Mouse (Mus musculus): ENCODE results near the gene Cilp2. TPM values are rescaled to one million over a fixed set of nuclear protein-coding genes. Genes with fewer than 3 reads are reported as not detected.

Gene Cilp2
- polyA plus RNA-seq, 1 experiment from 2014 or later = 0.63 TPM

DNA sequence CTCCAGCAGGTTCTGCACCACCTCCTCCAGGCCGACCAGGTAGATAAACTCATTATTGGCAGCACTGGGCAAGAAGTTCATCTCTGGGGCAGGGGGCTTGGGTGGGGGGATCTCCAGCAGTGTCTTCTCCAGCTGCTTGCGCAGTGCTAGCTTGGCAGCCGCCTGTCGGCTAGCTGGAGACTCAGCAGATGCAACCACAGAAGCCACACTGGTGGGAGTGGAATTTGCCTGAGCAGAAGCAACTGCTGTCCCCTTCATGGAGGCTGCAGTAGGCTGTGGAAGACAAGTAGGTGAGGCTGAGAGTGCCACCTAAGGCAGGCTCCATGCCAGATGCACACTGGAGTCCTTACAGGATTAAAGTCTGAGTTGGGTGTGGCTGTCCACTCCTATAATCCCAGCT is 27.0 kb upstream of the Cilp2 start:
- WGBS = 78% methylated on average over 4 of the region's 4 CpGs
- H3K9me3 ChIP-seq = no peaks in the 10 kb centered on the region
- peaks cover 41% of the 10 kb centered on the region for H3K4me1 ChIP-seq
- H3K27ac ChIP-seq = peak overlapping the region; percentile 75
- H3K4me3 ChIP-seq = no peak overlapping the region
- H3K36me3 ChIP-seq = peaks cover 85% of the 10 kb centered on the region
- no peak for DNase-seq (ENCODE audit: low spot score)
- H3K27me3 ChIP-seq (ENCODE audit: insufficient read depth, poor library complexity, severe bottlenecking) = no peaks in the 10 kb centered on the region

- WGBS = 90% methylated on average over 12 of the region's 12 CpGs
- Histone ChIP-seq H3K27me3 (ENCODE audit: insufficient read depth, poor library complexity, severe bottlenecking) (no peaks in the 10 kb centered on the region), H3K4me3 (no peak overlapping the region), H3K4me1 (peaks cover 34% of the 10 kb centered on the region), H3K36me3 (peaks cover 99% of the 10 kb centered on the region), H3K27ac (no peak overlapping the region), H3K9me3 (no peaks in the 10 kb centered on the region)
- DNase-seq (ENCODE audit: low spot score) = no peak
Observed at GRCm38 (mm10) chr8:69912478-69913074, 25.1 kb upstream of the Cilp2 start.

DNA sequence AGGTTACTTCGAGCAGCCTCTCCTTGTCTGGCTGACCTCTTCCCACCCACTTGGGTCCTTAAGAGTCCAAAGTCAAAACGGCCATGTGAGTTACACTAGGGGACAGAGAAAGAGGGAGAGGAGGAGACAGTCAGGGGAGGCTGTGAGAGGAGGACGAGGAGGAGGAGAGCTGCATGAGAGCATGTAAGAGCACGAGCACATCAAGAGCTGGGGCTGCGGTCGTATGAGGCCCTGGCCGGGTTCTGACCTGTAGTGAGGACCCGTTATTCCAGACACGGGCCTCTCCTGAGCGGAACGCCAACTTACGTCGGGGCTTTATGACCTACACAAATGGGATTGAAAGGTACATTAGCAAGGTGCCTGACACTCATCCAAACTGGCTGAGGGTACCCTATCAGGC is 24.4 kb upstream of the Cilp2 start:
- Histone ChIP-seq H3K9me3 (no peaks in the 10 kb centered on the region), H3K36me3 (peaks cover 97% of the 10 kb centered on the region), H3K4me3 (no peak overlapping the region), H3K27me3 (ENCODE audit: insufficient read depth, poor library complexity, severe bottlenecking) (no peaks in the 10 kb centered on the region), H3K27ac (no peak overlapping the region), H3K4me1 (peaks cover 28% of the 10 kb centered on the region)
- DNase-seq (ENCODE audit: low spot score) = no peak
- 93% methylated on average over 13 of the region's 13 CpGs for WGBS

- H3K4me1 ChIP-seq = peaks cover 24% of the 10 kb centered on the region
- H3K27me3 ChIP-seq (ENCODE audit: insufficient read depth, poor library complexity, severe bottlenecking) = no peaks in the 10 kb centered on the region
- peaks cover 49% of the 10 kb centered on the region for H3K36me3 ChIP-seq
- no peak overlapping the region for H3K27ac ChIP-seq
- 85% methylated on average over 2 of the region's 2 CpGs for WGBS
- DNase-seq (ENCODE audit: low spot score) = no peak
- H3K4me3 ChIP-seq = no peak overlapping the region
- H3K9me3 ChIP-seq = no peaks in the 10 kb centered on the region
Observed at GRCm38 (mm10) chr8:69907106-69907505, 19.6 kb upstream of the Cilp2 start.

- Histone ChIP-seq H3K27me3 (ENCODE audit: insufficient read depth, poor library complexity, severe bottlenecking) (no peaks in the 10 kb centered on the region), H3K4me3 (no peak overlapping the region), H3K36me3 (peaks cover 41% of the 10 kb centered on the region), H3K9me3 (no peaks in the 10 kb centered on the region), H3K4me1 (peaks cover 30% of the 10 kb centered on the region), H3K27ac (no peak overlapping the region)
- 95% methylated on average over 2 of the region's 2 CpGs for WGBS
- no peak for DNase-seq (ENCODE audit: low spot score)
Observed at GRCm38 (mm10) chr8:69906260-69906659, 18.8 kb upstream of the Cilp2 start.

DNA sequence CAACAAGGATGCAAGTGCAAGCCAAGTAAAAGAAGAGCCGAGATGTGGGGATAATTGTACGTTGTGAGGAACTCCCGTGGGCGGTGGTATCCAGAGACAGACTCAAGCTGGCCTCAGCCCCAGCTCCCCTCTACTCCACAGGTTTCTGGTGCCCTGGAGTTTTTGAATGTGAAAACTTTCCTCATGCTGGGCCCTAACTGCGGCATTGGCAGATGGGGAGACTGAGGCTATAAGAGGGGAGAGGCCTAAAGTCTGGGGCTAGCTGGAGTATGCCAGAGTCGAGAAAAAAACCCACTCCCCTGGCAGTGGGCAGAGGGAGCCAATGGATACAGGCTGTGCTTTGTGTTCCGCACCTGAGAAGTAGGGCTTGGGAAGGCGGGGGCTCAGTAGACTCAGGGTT is 16.6 kb upstream of the Cilp2 start:
- peaks cover 24% of the 10 kb centered on the region for H3K36me3 ChIP-seq
- no peak for DNase-seq (ENCODE audit: low spot score)
- H3K27ac ChIP-seq = no peak overlapping the region
- peak overlapping the region; percentile 78; the same call in 1 of the 2 replicates for H3K4me3 ChIP-seq
- 75% methylated on average over 8 of the region's 8 CpGs for WGBS
- H3K4me1 ChIP-seq = peaks cover 43% of the 10 kb centered on the region
- no peaks in the 10 kb centered on the region for H3K27me3 ChIP-seq (ENCODE audit: insufficient read depth, poor library complexity, severe bottlenecking)
- no peaks in the 10 kb centered on the region for H3K9me3 ChIP-seq

- peaks cover 24% of the 10 kb centered on the region for H3K36me3 ChIP-seq
- under 1% methylated on average over 45 of the region's 45 CpGs for WGBS
- H3K4me3 ChIP-seq = peak overlapping the region; percentile 78
- peak overlapping the region; percentile 97 for H3K27ac ChIP-seq
- peaks cover 48% of the 10 kb centered on the region for H3K4me1 ChIP-seq
- peak; percentile 100 for DNase-seq (ENCODE audit: low spot score)
- H3K9me3 ChIP-seq = no peaks in the 10 kb centered on the region
- no peaks in the 10 kb centered on the region for H3K27me3 ChIP-seq (ENCODE audit: insufficient read depth, poor library complexity, severe bottlenecking)
Observed at GRCm38 (mm10) chr8:69903063-69903542, 15.6 kb upstream of the Cilp2 start.

DNA sequence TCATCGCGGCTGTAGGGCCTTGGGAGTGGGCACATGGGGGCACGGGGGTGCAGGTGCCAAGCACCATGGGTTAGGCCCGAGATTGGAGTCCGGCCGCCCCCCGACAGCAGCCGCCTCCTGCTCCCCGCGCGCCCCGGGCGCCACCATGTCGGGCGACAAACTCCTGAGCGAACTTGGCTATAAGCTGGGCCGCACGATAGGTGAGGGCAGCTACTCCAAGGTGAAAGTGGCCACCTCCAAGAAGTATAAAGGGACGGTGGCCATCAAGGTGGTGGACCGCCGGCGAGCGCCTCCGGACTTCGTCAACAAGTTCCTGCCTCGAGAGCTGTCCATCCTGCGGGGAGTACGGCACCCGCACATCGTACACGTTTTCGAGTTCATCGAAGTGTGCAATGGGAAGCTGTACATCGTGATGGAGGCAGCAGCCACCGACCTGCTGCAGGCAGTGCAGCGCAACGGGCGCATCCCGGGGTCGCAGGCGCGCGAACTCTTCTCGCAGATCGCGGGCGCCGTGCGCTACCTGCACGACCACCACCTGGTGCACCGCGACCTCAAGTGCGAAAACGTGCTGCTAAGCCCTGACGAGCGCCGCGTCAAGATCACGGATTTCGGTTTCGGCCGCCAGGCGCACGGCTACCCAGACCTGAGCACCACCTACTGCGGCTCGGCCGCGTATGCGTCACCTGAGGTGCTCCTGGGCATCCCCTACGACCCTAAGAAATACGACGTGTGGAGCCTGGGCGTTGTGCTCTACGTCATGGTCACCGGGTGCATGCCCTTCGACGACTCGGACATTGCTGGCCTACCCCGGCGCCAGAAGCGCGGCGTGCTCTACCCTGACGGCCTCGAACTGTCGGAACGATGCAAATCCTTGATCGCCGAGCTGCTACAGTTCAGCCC is 14.9 kb upstream of the Cilp2 start, which contains the start of the genes Tssk6, Ndufa13 and Yjefn3:
Gene Tssk6 (plus strand): TSS at position 22 of the 900 bp plus-strand sequence.
Gene Ndufa13 (minus strand): TSS at position 396 of the 900 bp plus-strand sequence.
Gene Yjefn3 (minus strand): TSS at position 550 of the 900 bp plus-strand sequence.
- no peak for DNase-seq (ENCODE audit: low spot score)
- H3K36me3 ChIP-seq = peaks cover 23% of the 10 kb centered on the region
- H3K9me3 ChIP-seq = no peaks in the 10 kb centered on the region
- H3K4me1 ChIP-seq = peaks cover 55% of the 10 kb centered on the region
- H3K27ac ChIP-seq = peak within 1 kb of the TSS; percentile 97
- H3K4me3 ChIP-seq = peak within 1 kb of the TSS; percentile 78
- H3K27me3 ChIP-seq (ENCODE audit: insufficient read depth, poor library complexity, severe bottlenecking) = no peaks in the 10 kb centered on the region
- WGBS = 7% methylated on average over 89 of the region's 89 CpGs

DNA sequence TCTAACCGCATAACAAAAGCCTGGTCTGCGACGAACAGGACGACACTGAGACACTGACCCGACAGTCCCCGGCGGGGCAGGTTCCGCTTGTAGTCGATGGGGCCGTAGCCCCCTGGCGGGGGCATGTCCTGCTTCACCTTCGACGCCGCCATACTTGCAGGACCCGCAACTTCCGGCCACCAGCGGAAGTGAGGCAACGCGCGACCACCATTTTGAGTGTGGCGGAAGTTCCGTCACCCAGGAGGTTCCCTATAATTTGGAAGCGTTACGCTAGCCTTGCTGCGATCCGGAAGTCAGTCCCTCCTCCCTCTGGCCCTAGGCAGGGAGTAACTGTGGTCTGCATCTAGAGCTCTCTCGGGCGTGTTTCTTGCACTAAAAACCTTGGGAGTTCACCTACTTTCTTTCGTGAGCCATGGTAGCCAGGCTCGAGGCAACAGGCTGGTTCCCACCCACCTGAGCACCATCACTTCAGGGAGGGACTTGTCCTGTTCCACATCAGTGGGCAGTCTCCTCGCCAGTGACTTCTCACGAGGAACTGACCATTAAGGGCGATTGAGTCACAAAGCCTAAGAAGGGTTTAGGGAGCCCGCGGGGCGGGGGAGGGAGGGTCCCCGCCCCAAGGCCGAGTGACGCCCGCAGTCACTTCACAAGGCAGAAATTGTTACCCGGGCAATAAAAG is 14.1 kb upstream of the Cilp2 start:
- H3K27ac ChIP-seq = peak overlapping the region; percentile 97
- DNase-seq (ENCODE audit: low spot score) = peak; percentile 99
- H3K4me1 ChIP-seq = peaks cover 63% of the 10 kb centered on the region
- H3K9me3 ChIP-seq = no peaks in the 10 kb centered on the region
- no peaks in the 10 kb centered on the region for H3K27me3 ChIP-seq (ENCODE audit: insufficient read depth, poor library complexity, severe bottlenecking)
- peaks cover 24% of the 10 kb centered on the region for H3K36me3 ChIP-seq
- peak overlapping the region; percentile 78 for H3K4me3 ChIP-seq
- WGBS = 3% methylated on average over 41 of the region's 41 CpGs

DNA sequence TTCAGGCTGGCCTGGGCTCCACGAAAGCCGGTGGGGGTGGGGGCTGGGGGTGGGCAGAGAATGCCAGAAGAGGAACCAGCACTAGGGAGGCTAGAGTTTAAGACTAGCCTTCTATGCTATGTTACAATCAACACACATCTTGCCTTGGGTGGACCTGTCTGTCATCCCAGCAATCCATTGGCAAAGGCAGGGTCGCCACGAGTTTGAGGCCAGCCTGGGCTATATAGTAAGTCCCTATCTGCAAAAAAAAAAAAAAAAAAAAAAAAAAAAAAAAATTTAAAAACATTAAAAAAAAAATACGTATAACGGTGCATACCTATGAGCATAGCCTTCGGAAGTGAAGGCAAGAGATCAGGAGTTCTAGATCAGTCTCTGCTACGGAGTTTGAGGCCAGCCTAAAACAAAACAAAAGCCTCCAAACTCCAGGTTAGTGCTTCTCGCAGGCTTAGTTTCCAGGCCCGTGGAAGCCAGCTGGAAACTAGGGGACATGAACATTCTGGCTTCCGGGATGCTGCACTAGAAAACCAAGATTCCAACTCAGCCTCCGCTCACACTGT is 13.5 kb upstream of the Cilp2 start:
- H3K27ac ChIP-seq = peak overlapping the region; percentile 97
- peak overlapping the region; percentile 78 for H3K4me3 ChIP-seq
- no peak for DNase-seq (ENCODE audit: low spot score)
- H3K27me3 ChIP-seq (ENCODE audit: insufficient read depth, poor library complexity, severe bottlenecking) = no peaks in the 10 kb centered on the region
- WGBS = 16% methylated on average over 12 of the region's 12 CpGs
- no peaks in the 10 kb centered on the region for H3K9me3 ChIP-seq
- peaks cover 28% of the 10 kb centered on the region for H3K36me3 ChIP-seq
- H3K4me1 ChIP-seq = peaks cover 65% of the 10 kb centered on the region

DNA sequence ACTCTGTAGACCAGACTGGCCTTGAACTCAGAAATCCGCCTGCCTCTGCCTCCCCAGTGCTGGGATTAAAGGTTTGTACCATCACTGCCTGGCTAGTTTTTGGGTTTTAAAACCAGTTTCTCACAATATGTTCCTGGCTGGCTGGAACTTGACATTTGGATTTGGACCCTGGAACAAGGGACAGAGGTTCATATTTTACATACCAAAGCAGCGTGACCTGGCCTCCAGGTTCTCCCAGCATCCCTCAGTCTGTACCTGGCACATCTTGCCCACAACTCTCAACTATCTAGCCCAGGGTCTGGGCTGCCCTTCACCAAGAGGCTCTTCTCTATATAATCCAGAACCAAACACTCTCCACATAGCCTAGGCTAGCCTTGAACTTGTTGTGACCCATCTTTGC is 12.4 kb upstream of the Cilp2 start:
- peaks cover 76% of the 10 kb centered on the region for H3K4me1 ChIP-seq
- no peaks in the 10 kb centered on the region for H3K27me3 ChIP-seq (ENCODE audit: insufficient read depth, poor library complexity, severe bottlenecking)
- 93% methylated on average over 2 of the region's 2 CpGs for WGBS
- no peaks in the 10 kb centered on the region for H3K9me3 ChIP-seq
- no peak for DNase-seq (ENCODE audit: low spot score)
- H3K4me3 ChIP-seq = peak overlapping the region; percentile 78; the same call in 1 of the 2 replicates
- peaks cover 33% of the 10 kb centered on the region for H3K36me3 ChIP-seq
- no peak overlapping the region for H3K27ac ChIP-seq

- no peak for DNase-seq (ENCODE audit: low spot score)
- H3K27ac ChIP-seq = no peak overlapping the region
- peaks cover 72% of the 10 kb centered on the region for H3K4me1 ChIP-seq
- 82% methylated on average over 6 of the region's 6 CpGs for WGBS
- no peaks in the 10 kb centered on the region for H3K9me3 ChIP-seq
- no peaks in the 10 kb centered on the region for H3K27me3 ChIP-seq (ENCODE audit: insufficient read depth, poor library complexity, severe bottlenecking)
- peaks cover 52% of the 10 kb centered on the region for H3K36me3 ChIP-seq
- H3K4me3 ChIP-seq = no peak overlapping the region
Observed at GRCm38 (mm10) chr8:69897857-69898256, 10.4 kb upstream of the Cilp2 start.
